Mouse (Mus musculus): ENCODE data around the gene Anapc2. TPM values are rescaled to one million over a fixed set of nuclear protein-coding genes. Genes with fewer than 3 reads are reported as not detected.

Anapc2 gene
- total and polyA plus RNA-seq, 2 experiments from 2014 or later = 37.9 to 108 TPM

GRCm38 (mm10) chr2:25332286-25333160 is 60.2 kb downstream of the Anapc2 start, which contains the start of gene Man1b1:
Man1b1 (plus strand) TSS chr2:25332338.
- WGBS = under 1% methylated on average over 78 of the region's 78 CpGs
- peak within 1 kb of the TSS; percentile 62 for H3K4me3 ChIP-seq (ENCODE audit: low read depth, low read length)
- peak within 1 kb of the TSS; percentile 89 for H3K9ac ChIP-seq
- H3K4me1 ChIP-seq (ENCODE audit: insufficient read depth) = peaks cover 9% of the 10 kb centered on the region
- ATAC-seq = peak; percentile 99
- no peaks in the 10 kb centered on the region for H3K27me3 ChIP-seq (ENCODE audit: insufficient read depth, low read length)
- H3K9me3 ChIP-seq (ENCODE audit: low read length) = no peaks in the 10 kb centered on the region
- peaks cover 31% of the 10 kb centered on the region for H3K36me3 ChIP-seq (ENCODE audit: insufficient read depth)
- DNase-seq = peak; percentile 100
- H3K27ac ChIP-seq (ENCODE audit: low read depth, low read length) = peak within 1 kb of the TSS; percentile 90
- H3K4me2 ChIP-seq (ENCODE audit: low read depth) = peak within 1 kb of the TSS; percentile 89
- peak; percentile 68 for TF ChIP-seq CTCF (IDR thresholded peaks at IDR 0.05; ENCODE audit: low read depth)

- no peaks in the 10 kb centered on the region for H3K9me3 ChIP-seq (ENCODE audit: low read length)
- WGBS = 87% methylated on average over 2 of the region's 2 CpGs
- no peak for TF ChIP-seq CTCF (IDR thresholded peaks at IDR 0.05; ENCODE audit: low read depth)
- H3K4me2 ChIP-seq (ENCODE audit: low read depth) = peak overlapping the region; percentile 89
- H3K36me3 ChIP-seq (ENCODE audit: insufficient read depth) = peaks cover 42% of the 10 kb centered on the region
- no peaks in the 10 kb centered on the region for H3K27me3 ChIP-seq (ENCODE audit: insufficient read depth, low read length)
- peak overlapping the region; percentile 62 for H3K4me3 ChIP-seq (ENCODE audit: low read depth, low read length)
- peaks cover 9% of the 10 kb centered on the region for H3K4me1 ChIP-seq (ENCODE audit: insufficient read depth)
- no peak overlapping the region for H3K27ac ChIP-seq (ENCODE audit: low read depth, low read length)
- ATAC-seq (no peak), DNase-seq (no peak)
- peak overlapping the region; percentile 89 for H3K9ac ChIP-seq
Observed at GRCm38 (mm10) chr2:25333569-25333968, 61.3 kb downstream of the Anapc2 start.

Other genes starting within 250 kb of the Anapc2 start
Only the 30 nearest of the 34 such genes appear.
- gene Entpd8, start 192.2 kb upstream of the Anapc2 start, total RNA-seq (2014; rRNA removed) = not detected in 2 replicates
- not detected in 2 replicates for gene Entpd8, start 192.2 kb upstream of the Anapc2 start, polyA plus RNA-seq (2015; fragmentation: Nextera tagmentation; extraction: Ambion mirVana)
- not detected in 2 replicates for gene Noxa1, start 177.3 kb upstream of the Anapc2 start, total RNA-seq (2014; rRNA removed)
- not detected in 2 replicates for gene Noxa1, start 177.3 kb upstream of the Anapc2 start, polyA plus RNA-seq (2015; fragmentation: Nextera tagmentation; extraction: Ambion mirVana)
- gene Nrarp, start 91.7 kb upstream of the Anapc2 start, total RNA-seq (2014; rRNA removed) = 38.2 and 40.0 TPM in 2 replicates
- 17.0 and 17.8 TPM in 2 replicates for gene Nrarp, start 91.7 kb upstream of the Anapc2 start, polyA plus RNA-seq (2015; fragmentation: Nextera tagmentation; extraction: Ambion mirVana)
- 1.7 and 3.3 TPM in 2 replicates for gene Tor4a, start 75.6 kb upstream of the Anapc2 start, total RNA-seq (2014; rRNA removed)
- 0.92 and 1.2 TPM in 2 replicates for gene Tor4a, start 75.6 kb upstream of the Anapc2 start, polyA plus RNA-seq (2015; fragmentation: Nextera tagmentation; extraction: Ambion mirVana)
- 94.6 and 115 TPM in 2 replicates for gene Nelfb, start 61.0 kb upstream of the Anapc2 start, total RNA-seq (2014; rRNA removed)
- gene Nelfb, start 61.0 kb upstream of the Anapc2 start, polyA plus RNA-seq (2015; fragmentation: Nextera tagmentation; extraction: Ambion mirVana) = 57.1 and 76.1 TPM in 2 replicates
- gene Stpg3, start 57.8 kb upstream of the Anapc2 start, total RNA-seq (2014; rRNA removed) = not detected in 2 replicates
- not detected in 2 replicates for gene Stpg3, start 57.8 kb upstream of the Anapc2 start, polyA plus RNA-seq (2015; fragmentation: Nextera tagmentation; extraction: Ambion mirVana)
- not detected in 2 replicates for gene Fam166a, start 53.7 kb upstream of the Anapc2 start, total RNA-seq (2014; rRNA removed)
- gene Fam166a, start 53.7 kb upstream of the Anapc2 start, polyA plus RNA-seq (2015; fragmentation: Nextera tagmentation; extraction: Ambion mirVana) = 0.94 TPM in 1 of 2 replicates, not detected in the other
- gene Tubb4b, start 47.8 kb upstream of the Anapc2 start, total RNA-seq (2014; rRNA removed) = 553 and 579 TPM in 2 replicates
- 382 and 469 TPM in 2 replicates for gene Tubb4b, start 47.8 kb upstream of the Anapc2 start, polyA plus RNA-seq (2015; fragmentation: Nextera tagmentation; extraction: Ambion mirVana)
- not detected in 2 replicates for gene Slc34a3, start 38.1 kb upstream of the Anapc2 start, total RNA-seq (2014; rRNA removed)
- not detected in 2 replicates for gene Slc34a3, start 38.1 kb upstream of the Anapc2 start, polyA plus RNA-seq (2015; fragmentation: Nextera tagmentation; extraction: Ambion mirVana)
- not detected in 2 replicates for gene Rnf224, start 35.7 kb upstream of the Anapc2 start, total RNA-seq (2014; rRNA removed)
- gene Rnf224, start 35.7 kb upstream of the Anapc2 start, polyA plus RNA-seq (2015; fragmentation: Nextera tagmentation; extraction: Ambion mirVana) = not detected in 2 replicates
- 77.6 and 84.1 TPM in 2 replicates for gene Rnf208, start 30.2 kb upstream of the Anapc2 start, total RNA-seq (2014; rRNA removed)
- gene Rnf208, start 30.2 kb upstream of the Anapc2 start, polyA plus RNA-seq (2015; fragmentation: Nextera tagmentation; extraction: Ambion mirVana) = 193 and 205 TPM in 2 replicates
- gene Cysrt1, start 30.0 kb upstream of the Anapc2 start, total RNA-seq (2014; rRNA removed) = not detected in 2 replicates
- not detected in 2 replicates for gene Cysrt1, start 30.0 kb upstream of the Anapc2 start, polyA plus RNA-seq (2015; fragmentation: Nextera tagmentation; extraction: Ambion mirVana)
- 10.1 and 12.8 TPM in 2 replicates for gene AL732309.1, start 25.6 kb upstream of the Anapc2 start, total RNA-seq (2014; rRNA removed)
- 3.0 and 3.1 TPM in 2 replicates for gene AL732309.1, start 25.6 kb upstream of the Anapc2 start, polyA plus RNA-seq (2015; fragmentation: Nextera tagmentation; extraction: Ambion mirVana)
- gene Tmem203, start 17.0 kb upstream of the Anapc2 start, total RNA-seq (2014; rRNA removed) = 29.2 and 42.5 TPM in 2 replicates
- 22.7 and 27.7 TPM in 2 replicates for gene Tmem203, start 17.0 kb upstream of the Anapc2 start, polyA plus RNA-seq (2015; fragmentation: Nextera tagmentation; extraction: Ambion mirVana)
- gene Tprn, start 9.9 kb upstream of the Anapc2 start, total RNA-seq (2014; rRNA removed) = 15.2 and 18.1 TPM in 2 replicates
- gene Tprn, start 9.9 kb upstream of the Anapc2 start, polyA plus RNA-seq (2015; fragmentation: Nextera tagmentation; extraction: Ambion mirVana) = 16.4 and 18.8 TPM in 2 replicates
- 108 and 127 TPM in 2 replicates for gene Ssna1, start within 50 bp of the Anapc2 start, total RNA-seq (2014; rRNA removed)
- 189 and 195 TPM in 2 replicates for gene Ssna1, start within 50 bp of the Anapc2 start, polyA plus RNA-seq (2015; fragmentation: Nextera tagmentation; extraction: Ambion mirVana)
- not detected in 2 replicates for gene Tmem210, start 15.7 kb downstream of the Anapc2 start, total RNA-seq (2014; rRNA removed)
- not detected in 2 replicates for gene Tmem210, start 15.7 kb downstream of the Anapc2 start, polyA plus RNA-seq (2015; fragmentation: Nextera tagmentation; extraction: Ambion mirVana)
- gene Lrrc26, start 17.4 kb downstream of the Anapc2 start, total RNA-seq (2014; rRNA removed) = not detected in 2 replicates
- 0.15 TPM in 1 of 2 replicates, not detected in the other for gene Lrrc26, start 17.4 kb downstream of the Anapc2 start, polyA plus RNA-seq (2015; fragmentation: Nextera tagmentation; extraction: Ambion mirVana)
- gene Grin1, start 46.7 kb downstream of the Anapc2 start, total RNA-seq (2014; rRNA removed) = 77.3 and 88.5 TPM in 2 replicates
- gene Grin1, start 46.7 kb downstream of the Anapc2 start, polyA plus RNA-seq (2015; fragmentation: Nextera tagmentation; extraction: Ambion mirVana) = 46.9 and 58.2 TPM in 2 replicates
- gene Man1b1, start 59.9 kb downstream of the Anapc2 start, total RNA-seq (2014; rRNA removed) = 54.0 and 66.1 TPM in 2 replicates
- 35.5 and 43.8 TPM in 2 replicates for gene Man1b1, start 59.9 kb downstream of the Anapc2 start, polyA plus RNA-seq (2015; fragmentation: Nextera tagmentation; extraction: Ambion mirVana)
- 17.4 and 21.7 TPM in 2 replicates for gene Dpp7, start 83.9 kb downstream of the Anapc2 start, total RNA-seq (2014; rRNA removed)
- 15.3 and 19.8 TPM in 2 replicates for gene Dpp7, start 83.9 kb downstream of the Anapc2 start, polyA plus RNA-seq (2015; fragmentation: Nextera tagmentation; extraction: Ambion mirVana)
- gene Uap1l1, start 93.2 kb downstream of the Anapc2 start, total RNA-seq (2014; rRNA removed) = 4.1 and 5.2 TPM in 2 replicates
- gene Uap1l1, start 93.2 kb downstream of the Anapc2 start, polyA plus RNA-seq (2015; fragmentation: Nextera tagmentation; extraction: Ambion mirVana) = 10.4 and 11.9 TPM in 2 replicates
- gene Sapcd2, start 99.8 kb downstream of the Anapc2 start, total RNA-seq (2014; rRNA removed) = 13.2 and 13.9 TPM in 2 replicates
- 9.5 and 12.7 TPM in 2 replicates for gene Sapcd2, start 99.8 kb downstream of the Anapc2 start, polyA plus RNA-seq (2015; fragmentation: Nextera tagmentation; extraction: Ambion mirVana)
- 8.2 and 13.5 TPM in 2 replicates for gene Entpd2, start 123.4 kb downstream of the Anapc2 start, total RNA-seq (2014; rRNA removed)
- 14.2 and 18.2 TPM in 2 replicates for gene Entpd2, start 123.4 kb downstream of the Anapc2 start, polyA plus RNA-seq (2015; fragmentation: Nextera tagmentation; extraction: Ambion mirVana)
- 179 and 188 TPM in 2 replicates for gene Npdc1, start 126.9 kb downstream of the Anapc2 start, total RNA-seq (2014; rRNA removed)
- gene Npdc1, start 126.9 kb downstream of the Anapc2 start, polyA plus RNA-seq (2015; fragmentation: Nextera tagmentation; extraction: Ambion mirVana) = 413 and 442 TPM in 2 replicates
- gene Fut7, start 150.8 kb downstream of the Anapc2 start, total RNA-seq (2014; rRNA removed) = 1.3 TPM in 1 of 2 replicates, not detected in the other
- gene Fut7, start 150.8 kb downstream of the Anapc2 start, polyA plus RNA-seq (2015; fragmentation: Nextera tagmentation; extraction: Ambion mirVana) = 0.17 and 0.23 TPM in 2 replicates
- gene Abca2, start 156.2 kb downstream of the Anapc2 start, total RNA-seq (2014; rRNA removed) = 51.5 and 67.4 TPM in 2 replicates
- 8.8 and 10.5 TPM in 2 replicates for gene Abca2, start 156.2 kb downstream of the Anapc2 start, polyA plus RNA-seq (2015; fragmentation: Nextera tagmentation; extraction: Ambion mirVana)
- 0.48 TPM in 1 of 2 replicates, not detected in the other for gene Clic3, start 184.4 kb downstream of the Anapc2 start, total RNA-seq (2014; rRNA removed)
- 2.5 and 3.6 TPM in 2 replicates for gene Clic3, start 184.4 kb downstream of the Anapc2 start, polyA plus RNA-seq (2015; fragmentation: Nextera tagmentation; extraction: Ambion mirVana)
- 154 and 164 TPM in 2 replicates for gene Paxx, start 188.6 kb downstream of the Anapc2 start, total RNA-seq (2014; rRNA removed)
- gene Paxx, start 188.6 kb downstream of the Anapc2 start, polyA plus RNA-seq (2015; fragmentation: Nextera tagmentation; extraction: Ambion mirVana) = 151 and 154 TPM in 2 replicates
- gene Ptgds, start 197.6 kb downstream of the Anapc2 start, total RNA-seq (2014; rRNA removed) = 1,270 and 1,729 TPM in 2 replicates
- gene Ptgds, start 197.6 kb downstream of the Anapc2 start, polyA plus RNA-seq (2015; fragmentation: Nextera tagmentation; extraction: Ambion mirVana) = 1,561 and 1,919 TPM in 2 replicates